Mouse (Mus musculus) megakaryocyte, embryonic 14.5 days (primary cell): ENCODE results near the gene Tmcc3. TPM values are rescaled to one million over a fixed set of nuclear protein-coding genes. Genes with fewer than 3 reads are reported as not detected.
A peak's percentile ranks its signal among the peaks of the same experiment; 100 is the strongest.
"Not testable (repeated sequence)": the region's sequence is repeated elsewhere in the genome, so short reads cannot be mapped to it uniquely, and the experiment has no call there.

ENCODE experiments used
- H3K27me3 ChIP-seq: replicated peaks from 2 replicates; pipeline ENCODE3; 2012; ENCODE audit warnings: inconsistent platforms
- H3K36me3 ChIP-seq: replicated peaks from 2 replicates; pipeline ENCODE3; 2012; ENCODE audit warnings: low read length, inconsistent platforms, mixed read lengths
- H3K4me1 ChIP-seq: 2 replicates; pipeline ENCODE4 v1.6.1; 2012; ENCODE audit warnings: inconsistent platforms
- H3K4me3 ChIP-seq: replicated peaks from 2 replicates; pipeline ENCODE3; 2012; ENCODE audit warnings: moderate library complexity, mild to moderate bottlenecking, inconsistent platforms
- H3K9me3 ChIP-seq: 2 replicates; pipeline ENCODE4 v1.6.1; 2012; ENCODE audit warnings: inconsistent platforms
- FLI1 ChIP-seq: IDR thresholded peaks from 2 replicates; pipeline ENCODE4 v1.6.1; 2012; ENCODE audit warnings: low read length, inconsistent platforms, mixed read lengths
- GATA1 ChIP-seq: IDR thresholded peaks from 3 replicates; pipeline ENCODE4 v1.6.1; 2012; ENCODE audit warnings: mixed read lengths, low read length, inconsistent platforms, borderline replicate concordance
- polyA plus RNA-seq: library from polyadenylated mRNA; stranded (reverse); fragments of >175 nt; gene quantifications from 2 replicates; pipeline ENCODE4 v1.2.3, GENCODE M21; 2012; ENCODE audit warnings: low replicate concordance; ENCODE audit not compliant: insufficient read depth

The Tmcc3 gene
- polyA plus RNA-seq, 1 experiment, result 0.84 TPM

DNA sequence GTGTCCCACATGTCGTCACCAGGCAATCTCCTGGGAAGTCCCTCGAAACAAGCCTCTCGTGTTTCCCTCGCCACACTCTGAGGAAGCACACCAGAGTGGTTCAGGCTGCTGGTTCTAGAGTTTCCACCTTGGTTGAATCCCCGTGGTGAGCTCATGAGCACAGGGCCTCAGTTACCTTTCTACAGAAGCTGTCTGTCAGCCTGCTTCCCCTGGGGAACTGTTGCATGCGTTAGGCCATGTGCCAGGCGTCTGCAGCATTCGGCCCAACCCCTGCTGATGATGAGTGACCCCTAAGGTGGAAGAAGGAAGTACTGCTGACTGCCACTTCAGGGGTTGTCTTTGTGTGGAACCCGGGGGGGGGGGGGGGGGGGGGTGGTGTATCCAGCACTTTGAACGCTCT, 210.0 kb downstream of the Tmcc3 start:
- peaks cover 55% of the 10 kb centered on the region for H3K27me3 ChIP-seq
- H3K9me3 ChIP-seq, result peaks cover 10% of the 10 kb centered on the region; the same call in 1 of the 2 replicates
- no peak overlapping the region for H3K4me3 ChIP-seq
- TF ChIP-seq GATA1 (no peak), FLI1 (no peak)
- H3K4me1 ChIP-seq, result no peaks in the 10 kb centered on the region; the same call in 1 of the 2 replicates
- H3K36me3 ChIP-seq, result no peaks in the 10 kb centered on the region

DNA sequence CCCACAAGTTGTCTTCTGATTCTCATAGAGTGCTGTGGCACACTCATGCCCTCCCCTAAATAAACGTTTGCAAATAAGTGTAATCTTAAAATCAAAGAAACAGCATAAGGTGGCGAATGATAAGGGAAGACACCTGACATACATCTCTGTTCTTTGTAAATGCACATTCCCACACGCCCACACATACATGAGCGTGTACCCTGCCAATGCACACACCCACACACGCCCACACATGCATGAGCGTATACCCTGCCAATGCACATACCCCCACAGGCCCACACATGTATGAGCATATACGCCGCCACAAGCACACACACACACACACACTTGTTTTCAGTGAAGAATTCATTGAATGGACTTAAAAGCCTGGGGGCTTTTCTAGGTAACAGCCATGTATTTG, 211.5 kb downstream of the Tmcc3 start:
- Histone ChIP-seq H3K4me3 (peak overlapping the region; percentile 59), H3K27me3 (peaks cover 52% of the 10 kb centered on the region), H3K4me1 (no peaks in the 10 kb centered on the region; the same call in 1 of the 2 replicates), H3K36me3 (no peaks in the 10 kb centered on the region), H3K9me3 (peaks cover 9% of the 10 kb centered on the region; the same call in 1 of the 2 replicates)
- no peak for TF ChIP-seq FLI1
- no peak for TF ChIP-seq GATA1

DNA sequence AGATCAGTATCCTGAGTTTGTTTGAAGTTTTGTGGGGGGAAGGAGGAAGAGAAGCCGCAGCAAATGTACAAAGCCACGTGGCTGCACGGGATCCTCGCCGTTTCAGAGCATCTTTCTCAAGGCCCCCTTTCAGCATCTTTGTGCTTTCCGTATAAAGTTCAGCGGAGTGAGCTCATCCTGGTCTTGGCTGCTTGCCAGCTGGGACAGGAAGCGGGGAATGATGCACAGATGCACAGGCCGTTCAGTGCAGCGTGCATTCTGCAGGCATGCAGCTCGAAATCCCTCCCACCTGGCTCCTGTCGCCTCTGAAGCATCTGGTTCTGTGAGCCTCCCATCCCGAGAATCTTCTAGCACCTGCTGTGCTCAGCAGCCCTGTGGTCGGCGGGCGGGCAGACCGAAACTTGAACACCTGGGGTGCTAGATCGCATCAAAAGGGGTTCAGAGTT, 212.0 kb downstream of the Tmcc3 start:
- peaks cover 48% of the 10 kb centered on the region for H3K27me3 ChIP-seq
- no peaks in the 10 kb centered on the region for H3K36me3 ChIP-seq
- H3K9me3 ChIP-seq, result peaks cover 4% of the 10 kb centered on the region; the same call in 1 of the 2 replicates
- TF ChIP-seq GATA1, result no peak
- H3K4me3 ChIP-seq, result no peak overlapping the region
- no peaks in the 10 kb centered on the region; the same call in 1 of the 2 replicates for H3K4me1 ChIP-seq

DNA sequence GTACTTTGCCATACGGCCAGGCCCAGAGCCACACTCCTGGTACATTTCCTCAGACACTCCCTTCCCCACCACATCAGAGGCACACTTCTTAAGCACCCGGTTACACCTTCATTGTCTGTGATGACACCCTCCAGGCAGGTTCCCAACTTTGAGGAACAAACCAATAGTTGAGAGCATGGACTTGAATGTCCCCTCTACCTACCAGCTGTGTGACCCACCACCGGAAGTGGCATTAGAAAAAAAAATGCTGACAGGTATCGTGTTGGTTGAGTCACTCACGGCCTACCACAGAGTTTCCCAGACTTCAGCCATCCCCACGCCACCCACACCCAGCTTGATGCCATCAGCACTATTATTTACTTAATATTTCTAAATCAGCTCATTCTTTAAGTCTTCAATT, 213.2 kb downstream of the Tmcc3 start:
- no peak for TF ChIP-seq GATA1
- TF ChIP-seq FLI1, result no peak
- no peak overlapping the region for H3K4me3 ChIP-seq
- H3K27me3 ChIP-seq, result peaks cover 41% of the 10 kb centered on the region
- no peaks in the 10 kb centered on the region for H3K9me3 ChIP-seq
- H3K36me3 ChIP-seq, result no peaks in the 10 kb centered on the region
- no peaks in the 10 kb centered on the region; the same call in 1 of the 2 replicates for H3K4me1 ChIP-seq

DNA sequence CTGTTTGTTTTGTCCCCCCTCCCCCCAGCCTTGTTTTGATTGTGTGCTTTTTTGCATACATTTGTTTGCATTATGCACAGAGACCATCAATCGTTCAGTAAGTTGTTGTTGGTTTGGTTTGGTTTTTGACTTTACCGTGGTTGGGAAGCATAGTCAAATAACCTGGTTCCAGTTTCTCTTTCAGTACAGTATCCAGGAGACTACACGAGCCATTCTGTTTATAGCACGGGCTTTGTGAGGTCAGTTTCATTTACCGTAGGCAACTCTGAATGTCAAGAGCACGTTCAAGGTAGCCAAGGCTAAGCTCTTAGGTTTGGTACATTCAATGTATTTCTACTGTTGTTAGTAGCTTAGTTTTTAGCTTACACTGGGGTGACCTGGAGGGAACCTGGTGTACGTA, 214.0 kb downstream of the Tmcc3 start:
- H3K9me3 ChIP-seq, result no peaks in the 10 kb centered on the region
- peaks cover 40% of the 10 kb centered on the region for H3K27me3 ChIP-seq
- no peaks in the 10 kb centered on the region; the same call in 1 of the 2 replicates for H3K4me1 ChIP-seq
- H3K4me3 ChIP-seq, result no peak overlapping the region
- TF ChIP-seq GATA1 (no peak), FLI1 (no peak)
- no peaks in the 10 kb centered on the region for H3K36me3 ChIP-seq

DNA sequence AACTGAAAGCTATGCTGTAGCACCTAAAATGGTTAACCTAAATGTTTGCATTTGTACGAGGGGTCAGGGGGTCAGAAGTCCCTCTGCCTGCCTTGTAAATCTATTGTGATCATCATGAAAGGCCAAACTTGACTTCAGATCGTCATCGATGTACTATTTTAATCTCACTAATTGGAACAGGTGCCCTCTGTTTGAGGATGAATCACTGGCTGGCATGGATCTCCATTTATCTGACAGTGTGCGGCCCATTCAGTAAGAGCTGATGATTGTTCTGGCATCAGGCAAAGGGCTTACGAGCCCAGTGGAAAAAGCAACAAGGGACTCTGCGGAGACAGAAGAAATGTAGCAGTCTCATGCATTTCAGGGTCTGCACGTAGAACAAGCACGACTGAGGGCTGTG, 215.1 kb downstream of the Tmcc3 start:
- no peak for TF ChIP-seq FLI1
- TF ChIP-seq GATA1, result no peak
- Histone ChIP-seq H3K27me3 (peaks cover 39% of the 10 kb centered on the region), H3K4me1 (no peaks in the 10 kb centered on the region; the same call in 1 of the 2 replicates), H3K9me3 (no peaks in the 10 kb centered on the region), H3K4me3 (no peak overlapping the region), H3K36me3 (no peaks in the 10 kb centered on the region)

DNA sequence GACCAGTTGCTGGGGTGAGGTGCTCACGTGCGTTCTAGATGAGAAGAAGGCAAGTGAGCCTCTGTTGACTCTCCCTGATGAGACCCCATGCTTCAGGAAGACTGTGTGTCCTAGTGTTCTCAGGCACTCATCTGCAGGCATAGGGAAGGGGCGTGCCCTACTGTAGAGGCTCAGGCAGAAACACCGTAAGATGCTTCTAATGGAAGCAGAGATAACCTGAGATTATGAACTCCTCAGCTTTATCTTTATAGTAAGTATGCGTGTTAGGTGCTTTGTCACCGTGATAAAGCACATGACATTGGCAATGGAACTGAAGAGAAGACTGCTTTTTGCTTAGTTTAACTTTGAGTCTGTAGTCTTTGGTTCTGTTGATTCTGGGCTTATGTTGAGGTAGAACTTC, 215.5 kb downstream of the Tmcc3 start:
- Histone ChIP-seq H3K4me3 (no peak overlapping the region), H3K9me3 (no peaks in the 10 kb centered on the region)

DNA sequence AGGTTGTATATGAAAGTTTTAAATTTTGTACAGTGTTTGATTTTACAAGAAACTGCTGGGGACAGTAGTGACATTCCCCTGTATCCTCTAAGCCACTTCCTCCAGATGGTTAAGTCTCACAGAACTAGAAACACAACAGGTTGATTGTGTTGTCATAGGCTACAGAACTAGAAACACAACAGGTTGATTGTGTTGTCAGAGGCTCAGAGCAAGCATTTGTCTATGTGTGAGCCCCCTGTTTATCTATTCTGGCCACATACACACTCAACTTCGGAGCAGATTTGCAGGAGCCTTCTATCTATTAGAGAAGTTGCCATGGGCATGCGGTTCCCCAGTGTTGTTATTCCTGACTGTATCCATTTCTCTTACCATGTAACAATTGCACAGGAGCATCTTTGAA, 218.3 kb downstream of the Tmcc3 start:
- Histone ChIP-seq H3K4me1 (no peaks in the 10 kb centered on the region), H3K36me3 (no peaks in the 10 kb centered on the region)

More for the DNA sequence above, 215.5 kb downstream of the Tmcc3 start:
- H3K4me1 ChIP-seq, result no peaks in the 10 kb centered on the region; the same call in 1 of the 2 replicates
- peaks cover 42% of the 10 kb centered on the region for H3K27me3 ChIP-seq
- TF ChIP-seq FLI1 (no peak), GATA1 (no peak)
- H3K36me3 ChIP-seq, result no peaks in the 10 kb centered on the region

DNA sequence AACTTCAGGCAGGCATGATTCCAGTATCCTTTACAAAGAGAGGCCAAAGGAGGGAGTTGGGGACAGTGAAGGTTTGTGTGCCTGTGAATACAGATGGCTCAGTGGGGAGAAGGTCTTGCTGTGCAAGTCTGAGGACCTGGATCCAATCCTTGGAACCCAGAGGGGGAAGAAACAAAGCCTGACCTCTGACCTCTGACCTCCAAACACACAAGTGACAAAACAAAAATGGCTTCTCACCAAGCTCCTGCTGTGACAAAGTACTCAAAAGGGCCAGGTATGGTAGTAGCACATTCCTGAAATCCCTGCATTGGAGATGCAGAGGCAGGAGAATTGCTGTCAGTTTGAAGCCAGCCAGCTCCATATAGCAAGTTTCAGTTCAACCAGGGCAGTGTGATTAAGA, 219.7 kb downstream of the Tmcc3 start:
- no peak for TF ChIP-seq GATA1
- no peak for TF ChIP-seq FLI1
- Histone ChIP-seq H3K4me1 (no peaks in the 10 kb centered on the region), H3K27me3 (peaks cover 41% of the 10 kb centered on the region), H3K4me3 (no peak overlapping the region), H3K36me3 (no peaks in the 10 kb centered on the region), H3K9me3 (0 out of 2 replicates have a peak, but pooled peaks cover 1% of the 10 kb centered on the region)

More for the DNA sequence above, 218.3 kb downstream of the Tmcc3 start:
- H3K4me3 ChIP-seq, result no peak overlapping the region
- H3K27me3 ChIP-seq, result peaks cover 45% of the 10 kb centered on the region
- no peaks in the 10 kb centered on the region for H3K9me3 ChIP-seq
- TF ChIP-seq GATA1, result no peak
- TF ChIP-seq FLI1, result no peak

DNA sequence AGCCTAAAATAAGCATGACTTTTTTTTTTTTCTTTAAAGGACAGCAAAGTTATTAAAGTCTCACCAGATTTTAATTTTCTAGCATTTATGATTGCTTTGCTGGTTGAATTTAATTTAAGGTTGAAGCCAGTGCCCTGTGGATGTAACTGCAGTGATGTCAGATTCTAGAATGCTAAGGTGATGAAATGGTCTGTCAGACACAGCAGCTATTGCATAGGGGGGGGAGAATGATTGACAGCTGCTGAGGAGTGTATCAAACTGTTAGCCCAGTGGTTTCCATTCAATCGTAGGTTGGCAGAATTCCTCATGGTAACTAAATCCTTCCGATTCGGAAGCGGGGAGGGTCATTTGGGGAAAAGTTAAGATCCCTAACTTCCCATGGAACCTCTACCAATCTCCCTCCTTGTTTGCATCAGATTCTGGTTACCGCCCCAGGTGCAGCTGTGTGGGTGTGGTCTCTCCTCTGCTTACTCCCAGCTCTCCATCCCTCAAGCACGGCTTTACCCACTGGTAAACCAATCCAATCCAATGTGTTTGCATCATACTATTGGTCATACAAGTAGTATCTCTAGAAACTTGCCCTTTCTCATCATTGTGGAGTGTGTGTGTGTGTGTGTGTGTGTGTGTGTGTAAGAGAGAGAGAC, 221.5 kb downstream of the Tmcc3 start:
- no peaks in the 10 kb centered on the region for H3K4me1 ChIP-seq
- no peaks in the 10 kb centered on the region for H3K36me3 ChIP-seq
- no peak for TF ChIP-seq GATA1
- no peak for TF ChIP-seq FLI1
- peaks cover 33% of the 10 kb centered on the region for H3K27me3 ChIP-seq
- H3K4me3 ChIP-seq, result no peak overlapping the region
- peaks cover 12% of the 10 kb centered on the region; the same call in 1 of the 2 replicates for H3K9me3 ChIP-seq

DNA sequence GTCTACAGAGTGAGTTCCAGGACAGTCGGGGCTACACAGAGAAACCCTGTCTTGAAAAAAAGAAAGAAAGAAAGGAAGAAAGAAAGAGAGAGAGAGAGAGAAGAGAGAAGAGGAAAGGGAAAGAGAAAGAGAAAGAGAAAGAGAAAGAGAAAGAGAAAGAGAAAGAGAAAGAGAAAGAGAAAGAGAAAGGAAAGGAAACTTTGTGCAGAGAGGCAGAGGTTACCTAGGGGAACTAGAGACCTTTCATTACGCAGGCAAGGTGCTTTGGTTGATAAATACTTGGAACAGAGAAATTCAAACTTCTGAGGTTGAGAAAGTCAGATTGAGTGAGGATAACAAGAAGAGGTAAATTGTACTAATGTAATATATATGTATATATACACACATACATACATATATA, 226.9 kb downstream of the Tmcc3 start:
- not testable (repeated sequence) for H3K4me1 ChIP-seq, H3K36me3 ChIP-seq
- H3K9me3 ChIP-seq, result peaks cover 44% of the 10 kb centered on the region

More for the DNA sequence above, 226.9 kb downstream of the Tmcc3 start:
- not testable (repeated sequence) for H3K4me3 ChIP-seq
- H3K27me3 ChIP-seq, result peaks cover 15% of the 10 kb centered on the region
